ENCODE assay signal across 9 mouse cellular contexts in genomic region chr11:98606763-98607162, GRCm38 (mm10). TPM values are rescaled to one million over a fixed set of nuclear protein-coding genes. Genes with fewer than 3 reads are reported as not detected.
DNase-seq lines count a peak whose midpoint lies in the region; ATAC-seq and TF ChIP-seq lines count a peak whose summit lies in the region.
"Had no signal": no experiment of that assay in that cellular context is flagged by ENCODE, and none has a peak within 500 bp of the region (broad histone marks: within the 10 kb centered on the region; RNA-seq: fewer than 3 reads in every experiment).

No protein-coding gene starts in this region.

- no peaks in the 10 kb centered on the region for H3K36me3 ChIP-seq in liver, adult 2 months (ENCODE audit: control insufficient read depth, insufficient read depth, low read length)
- no peaks in the 10 kb centered on the region for H3K36me3 ChIP-seq in liver, embryonic 11.5 days (ENCODE audit: control insufficient read depth, insufficient read depth, low read length)

- no peak for TF ChIP-seq POLR2A in liver, adult 2 months (IDR thresholded peaks at IDR 0.05; ENCODE audit: extremely low read depth, insufficient read depth, low read length)

- TF ChIP-seq CTCF in liver, adult 2 months (IDR thresholded peaks at IDR 0.05; ENCODE audit: low read depth, low read length), result peak; percentile 29; the same call in 1 of the 2 replicates

- no peaks in the 10 kb centered on the region for H3K9me3 ChIP-seq in liver, embryonic 11.5 days (ENCODE audit: control insufficient read depth, low read length)

- H3K27me3 ChIP-seq in liver, adult 2 months (ENCODE audit: control insufficient read depth, insufficient read depth, low read length), result peaks cover 6% of the 10 kb centered on the region; the same call in 1 of the 2 replicates
- 0 out of 2 replicates have a peak, but pooled peaks cover 7% of the 10 kb centered on the region for H3K27me3 ChIP-seq in liver, embryonic 11.5 days (replicated peaks; ENCODE audit: control insufficient read depth, insufficient read depth, low read length)

- H3K4me2 ChIP-seq in liver, embryonic 11.5 days, result no peak overlapping the region

- 7% methylated on average over 3 of the region's 3 CpGs for WGBS in liver, adult 2 months
- 15% methylated on average over 3 of the region's 3 CpGs for WGBS in liver, embryonic 11.5 days

- no peaks in the 10 kb centered on the region for H3K79me2 ChIP-seq in liver, adult 2 months (ENCODE audit: control insufficient read depth, insufficient read depth, low read length)

- no peak overlapping the region for H3K9ac ChIP-seq in liver, adult 2 months (ENCODE audit: low read depth, low read length)
- no peak overlapping the region for H3K9ac ChIP-seq in liver, embryonic 11.5 days (ENCODE audit: low read depth, low read length)

- DNase-seq in frontal cortex, postnatal 14 days (ENCODE audit: low spot score in 2 of 2), result no peak
- DNase-seq in liver, adult 2 months (ENCODE audit: extremely low read depth, low read depth, low spot score), result peak; percentile 52
- no peak for DNase-seq in liver, embryonic 11.5 days (ENCODE audit: low spot score)
- DNase-seq in brain, adult 2 months (ENCODE audit: low read depth, low spot score), result peak; percentile 75
- peak; percentile 44 to 82 for DNase-seq in left cerebral cortex, postnatal 14 days (ENCODE audit: low spot score in 2 of 2)
- peak; percentile 8 for DNase-seq in right cerebral cortex, postnatal 14 days
- DNase-seq in gastrocnemius, adult 8-10 months (ENCODE audit: low spot score in 2 of 2), result no peak

- H3K4me3 ChIP-seq in liver, adult 2 months (ENCODE audit: insufficient read depth, low read depth, low read length), result no peak overlapping the region
- H3K4me3 ChIP-seq in liver, embryonic 11.5 days (ENCODE audit: low read depth, low read length), result no peak overlapping the region

- peak; percentile 65; the same call in 1 of the 2 replicates for ATAC-seq in frontal cortex, adult (ENCODE audit: low TSS enrichment)
- ATAC-seq in liver, embryonic 11.5 days (replicated peaks; ENCODE audit: low FRiP score), result no peak

- intact Hi-C loops in left cerebral cortex, postnatal 14 days (cut with DNase I), result loop anchor here (5.0 kb wide), 2 partner anchors 36 to 51 kb away; no protein-coding TSS in a partner anchor

- H3K4me1 ChIP-seq in liver, adult 2 months (ENCODE audit: control insufficient read depth, insufficient read depth, low read length), result no peaks in the 10 kb centered on the region
- 0 out of 2 replicates have a peak, but pooled peaks cover 2% of the 10 kb centered on the region for H3K4me1 ChIP-seq in liver, embryonic 11.5 days (replicated peaks; ENCODE audit: control insufficient read depth, insufficient read depth, low read length)

- H3K27ac ChIP-seq in liver, adult 2 months (replicated peaks; ENCODE audit: insufficient read depth, low read depth, low read length), result no peak overlapping the region
- H3K27ac ChIP-seq in liver, embryonic 11.5 days (ENCODE audit: low read depth, low read length), result no peak overlapping the region

RNA-seq across cellular contexts. Expression of gene Lrrc3c, which starts 8.7 kb away (rescaled TPM):
- not detected in 2 replicates for total RNA-seq in liver, adult 2 months (2014; rRNA removed)
- polyA plus RNA-seq in liver, adult 2 months (2012; rRNA removed), result not detected in 2 replicates
- not detected in 2 replicates for polyA plus RNA-seq in liver, embryonic 11.5 days (2014; fragmentation: Nextera tagmentation; extraction: Ambion mirVana)
- total RNA-seq in left cerebral cortex, postnatal 14 days (2021), result not detected
- not detected for total RNA-seq in gastrocnemius, adult 8-10 months (2022)
- polyA plus RNA-seq: heart, embryonic 14.5 days had no signal

RNA-seq across cellular contexts. Expression of gene Gm12355, which starts 18.7 kb away (rescaled TPM):
- total RNA-seq in liver, adult 2 months (2014; rRNA removed), result not detected in 2 replicates
- not detected in 2 replicates for polyA plus RNA-seq in liver, adult 2 months (2012; rRNA removed)
- polyA plus RNA-seq in liver, embryonic 11.5 days (2014; fragmentation: Nextera tagmentation; extraction: Ambion mirVana), result 0.44 and 0.95 TPM in 2 replicates
- 10 to 100 TPM; 10.3 to 12.7 TPM for total RNA-seq in left cerebral cortex, postnatal 14 days (2021)
- 1 to 10 TPM; 5.1 to 6.1 (median 5.4) TPM for total RNA-seq in gastrocnemius, adult 8-10 months (2022)

RNA-seq across cellular contexts. Expression of gene Gsdma3, which starts 19.4 kb away (rescaled TPM):
- not detected in 2 replicates for total RNA-seq in liver, adult 2 months (2014; rRNA removed)
- not detected in 2 replicates for polyA plus RNA-seq in liver, adult 2 months (2012; rRNA removed)
- not detected in 2 replicates for polyA plus RNA-seq in liver, embryonic 11.5 days (2014; fragmentation: Nextera tagmentation; extraction: Ambion mirVana)
- under 1 TPM; 0.31 to 0.38 TPM for total RNA-seq in left cerebral cortex, postnatal 14 days (2021)
- total RNA-seq in gastrocnemius, adult 8-10 months (2022), result 10 to 100 TPM in 1 of 4 experiments, 1 to 10 TPM in 3; 5.5 to 18.2 (median 8.3) TPM
- polyA plus RNA-seq: heart, embryonic 14.5 days had no signal

RNA-seq across cellular contexts. Expression of gene Ormdl3, which starts 19.6 kb away (rescaled TPM):
- total RNA-seq in liver, adult 2 months (2014; rRNA removed), result 48.3 and 62.0 TPM in 2 replicates
- 119 and 166 TPM in 2 replicates for polyA plus RNA-seq in liver, adult 2 months (2012; rRNA removed)
- polyA plus RNA-seq in liver, embryonic 11.5 days (2014; fragmentation: Nextera tagmentation; extraction: Ambion mirVana), result 10.9 and 11.7 TPM in 2 replicates
- 10 to 100 TPM; 44.6 to 49.4 TPM for total RNA-seq in left cerebral cortex, postnatal 14 days (2021)
- 10 to 100 TPM; 26.7 to 31.9 (median 28.4) TPM for total RNA-seq in gastrocnemius, adult 8-10 months (2022)

RNA-seq across cellular contexts. Expression of gene Gsdma2, which starts 39.8 kb away (rescaled TPM):
- total RNA-seq in liver, adult 2 months (2014; rRNA removed), result not detected in 2 replicates
- not detected in 2 replicates for polyA plus RNA-seq in liver, adult 2 months (2012; rRNA removed)
- polyA plus RNA-seq in liver, embryonic 11.5 days (2014; fragmentation: Nextera tagmentation; extraction: Ambion mirVana), result not detected in 2 replicates
- not detected for total RNA-seq in left cerebral cortex, postnatal 14 days (2021)
- total RNA-seq in gastrocnemius, adult 8-10 months (2022), result under 1 TPM in 3 of 4 experiments, not detected in 1; 0.24 to 0.51 (median 0.25) TPM
- polyA plus RNA-seq: heart, embryonic 14.5 days had no signal

Comparison
In these comparisons a context has a peak if more than half of its experiments do, and no peak if none do; other contexts are left out.
1. DNase-seq: peak in liver, adult 2 months (single experiment), brain, adult 2 months (single experiment), left cerebral cortex, postnatal 14 days (2 of 2) and right cerebral cortex, postnatal 14 days (single experiment); none in frontal cortex, postnatal 14 days (0 of 2), liver, embryonic 11.5 days (single experiment) and gastrocnemius, adult 8-10 months (0 of 2).